Mouse (Mus musculus) kidney, adult 2 months (tissue): Measurements from ENCODE around the gene Lrrc4c. TPM values are rescaled to one million over a fixed set of nuclear protein-coding genes. Genes with fewer than 3 reads are reported as not detected.

Source experiments
- DNase-seq: peaks from one replicate; pipeline ENCODE4 v3.0.0; 2021
- H3K27ac ChIP-seq: fragments of 200-500 bp; 2 replicates; pipeline ENCODE4 v1.5.1; 2012; ENCODE audit warnings: low read depth, low read length, control low read depth, inconsistent platforms; ENCODE audit not compliant: insufficient read depth
- H3K27me3 ChIP-seq: fragments of 200-500 bp; replicated peaks from 2 replicates; pipeline ENCODE4 v1.6.1; 2012; ENCODE audit warnings: mild to moderate bottlenecking, moderate library complexity, low read length, inconsistent platforms; ENCODE audit not compliant: control insufficient read depth, insufficient read depth
- H3K36me3 ChIP-seq: fragments of 200-500 bp; 2 replicates; pipeline ENCODE4 v1.6.1; 2012; ENCODE audit warnings: mild to moderate bottlenecking, moderate library complexity, low read length, inconsistent platforms; ENCODE audit not compliant: control insufficient read depth, insufficient read depth
- H3K4me1 ChIP-seq: fragments of 200-500 bp; 2 replicates; pipeline ENCODE4 v1.6.1; 2011; ENCODE audit warnings: low read length; ENCODE audit not compliant: control insufficient read depth, insufficient read depth
- H3K4me3 ChIP-seq: fragments of 200-500 bp; 2 replicates; pipeline ENCODE4 v1.5.1; 2011; ENCODE audit warnings: mild to moderate bottlenecking, low read depth, low read length, control low read depth; ENCODE audit not compliant: insufficient read depth
- CTCF ChIP-seq: fragments of 200-500 bp; conservative IDR thresholded peaks from 2 replicates; pipeline ENCODE4 v1.5.1; 2011; ENCODE audit warnings: low read depth, mild to moderate bottlenecking, control low read depth, low read length, moderate library complexity, mixed read lengths; ENCODE audit not compliant: insufficient read depth, insufficient read length
- POLR2A ChIP-seq: fragments of 200-500 bp; IDR thresholded peaks from one replicate; pipeline ENCODE4 v1.6.1; 2011; ENCODE audit warnings: low read depth, low read length, control low read depth
- WGBS: fragments of 180-500 bp; shearing (Covaris S2); methylation state at CpG from one replicate; pipeline ENCODE4 v1.1.7; 2018; 5-methylcytosine and 5-hydroxymethylcytosine counted together
- polyA plus RNA-seq: library from polyadenylated mRNA; depleted of rRNA; stranded (reverse); fragments of >200 nt; gene quantifications from 2 replicates; pipeline ENCODE4 v1.2.3, GENCODE M21; 2012

Lrrc4c gene
- polyA plus RNA-seq, 1 experiment, result 0.23 TPM

- TF ChIP-seq POLR2A (no peak), CTCF (no peak)
- 75% methylated on average over 1 of the region's 1 CpGs for WGBS
- no peaks in the 10 kb centered on the region for H3K27me3 ChIP-seq
Measured at GRCm38 (mm10) chr2:96614121-96614520, 296.2 kb downstream of the Lrrc4c start.

GRCm38 (mm10) chr2:96618691-96619205 lies 300.8 kb downstream of the Lrrc4c start:
- no peaks in the 10 kb centered on the region for H3K27me3 ChIP-seq
- H3K36me3 ChIP-seq, result no peaks in the 10 kb centered on the region
- no peak for DNase-seq
- 43% methylated on average over 6 of the region's 6 CpGs for WGBS
- H3K27ac ChIP-seq, result no peak overlapping the region
- no peak for TF ChIP-seq POLR2A
- no peak for TF ChIP-seq CTCF
- no peak overlapping the region for H3K4me3 ChIP-seq
- H3K4me1 ChIP-seq, result no peaks in the 10 kb centered on the region

More at GRCm38 (mm10) chr2:96614121-96614520, 296.2 kb downstream of the Lrrc4c start:
- H3K27ac ChIP-seq, result no peak overlapping the region
- H3K36me3 ChIP-seq, result no peaks in the 10 kb centered on the region
- H3K4me3 ChIP-seq, result no peak overlapping the region
- no peak for DNase-seq
- H3K4me1 ChIP-seq, result no peaks in the 10 kb centered on the region

- Histone ChIP-seq H3K27ac (no peak overlapping the region), H3K4me3 (no peak overlapping the region), H3K4me1 (no peaks in the 10 kb centered on the region), H3K36me3 (no peaks in the 10 kb centered on the region), H3K27me3 (no peaks in the 10 kb centered on the region)
- 65% methylated on average over 4 of the region's 4 CpGs for WGBS
- no peak for DNase-seq
- TF ChIP-seq POLR2A, result no peak
- TF ChIP-seq CTCF, result no peak
Measured at GRCm38 (mm10) chr2:96667113-96667512, 349.1 kb downstream of the Lrrc4c start.

- Histone ChIP-seq H3K27me3 (no peaks in the 10 kb centered on the region), H3K27ac (no peak overlapping the region), H3K36me3 (no peaks in the 10 kb centered on the region), H3K4me3 (no peak overlapping the region), H3K4me1 (no peaks in the 10 kb centered on the region)
- WGBS, result 77% methylated on average over 4 of the region's 4 CpGs
- TF ChIP-seq POLR2A, result no peak
- no peak for DNase-seq
Measured at GRCm38 (mm10) chr2:96681806-96682205, 363.8 kb downstream of the Lrrc4c start.

GRCm38 (mm10) chr2:96685328-96685727 lies 367.4 kb downstream of the Lrrc4c start:
- DNase-seq, result no peak
- no peaks in the 10 kb centered on the region for H3K4me1 ChIP-seq
- H3K27me3 ChIP-seq, result no peaks in the 10 kb centered on the region
- 60% methylated on average over 1 of the region's 1 CpGs for WGBS
- no peak for TF ChIP-seq CTCF
- TF ChIP-seq POLR2A, result no peak
- H3K36me3 ChIP-seq, result no peaks in the 10 kb centered on the region
- H3K27ac ChIP-seq, result no peak overlapping the region
- no peak overlapping the region for H3K4me3 ChIP-seq

GRCm38 (mm10) chr2:96705004-96705403 lies 387.0 kb downstream of the Lrrc4c start:
- WGBS, result 27% methylated on average over 3 of the region's 3 CpGs
- H3K36me3 ChIP-seq, result no peaks in the 10 kb centered on the region
- TF ChIP-seq CTCF (no peak), POLR2A (no peak)
- no peak overlapping the region for H3K27ac ChIP-seq
- no peak overlapping the region for H3K4me3 ChIP-seq
- DNase-seq, result no peak
- H3K4me1 ChIP-seq, result no peaks in the 10 kb centered on the region
- no peaks in the 10 kb centered on the region for H3K27me3 ChIP-seq

GRCm38 (mm10) chr2:96707772-96708350 lies 389.9 kb downstream of the Lrrc4c start:
- Histone ChIP-seq H3K36me3 (no peaks in the 10 kb centered on the region), H3K4me1 (no peaks in the 10 kb centered on the region), H3K27me3 (no peaks in the 10 kb centered on the region), H3K27ac (no peak overlapping the region), H3K4me3 (no peak overlapping the region)
- 64% methylated on average over 4 of the region's 4 CpGs for WGBS
- no peak for TF ChIP-seq POLR2A
- TF ChIP-seq CTCF, result no peak
- no peak for DNase-seq
